Mouse (Mus musculus): ENCODE results near the gene Aldh3b3. TPM values are rescaled to one million over a fixed set of nuclear protein-coding genes. Genes with fewer than 3 reads are reported as not detected.

The Aldh3b3 gene
- 0.05 TPM in 1 of 2 replicates, not detected in the other for polyA plus RNA-seq (2012; rRNA removed)

GRCm38 (mm10) chr19:3958470-3958869 lies at the start of gene Aldh3b3:
Gene Aldh3b3 (plus strand): TSS chr19:3958645.

GRCm38 (mm10) chr19:3912337-3913204 lies 45.9 kb upstream of the Aldh3b3 start, which contains the start of gene Ndufs8:
Gene Ndufs8 (minus strand): TSS chr19:3912774.

GRCm38 (mm10) chr19:3929211-3929941 lies 29.1 kb upstream of the Aldh3b3 start, which contains the start of gene Aldh3b1:
Gene Aldh3b1 (minus strand): TSS chr19:3929808.

GRCm38 (mm10) chr19:3935032-3935895 lies 23.2 kb upstream of the Aldh3b3 start, which contains the start of gene Unc93b1:
Gene Unc93b1 (plus strand): TSS chr19:3935186.

GRCm38 (mm10) chr19:3972229-3972628 lies 13.8 kb downstream of the Aldh3b3 start, which contains the start of gene Aldh3b2:
Gene Aldh3b2 (plus strand): TSS chr19:3972328.

GRCm38 (mm10) chr19:3986334-3986733 lies 27.9 kb downstream of the Aldh3b3 start, which contains the start of gene Acy3:
Gene Acy3 (plus strand): TSS chr19:3986570.

GRCm38 (mm10) chr19:3992416-3992815 lies 34.0 kb downstream of the Aldh3b3 start, which contains the start of gene Tbx10:
Gene Tbx10 (plus strand): TSS chr19:3992752.

GRCm38 (mm10) chr19:4000119-4000900 lies 41.9 kb downstream of the Aldh3b3 start, which contains the start of the genes Nudt8 and Gm49405:
Gene Nudt8 (plus strand): TSS chr19:4000580.
Gene Gm49405 (plus strand): TSS chr19:4000626.

GRCm38 (mm10) chr19:4003112-4003511 lies 44.7 kb downstream of the Aldh3b3 start, which contains the start of gene Doc2g:
Gene Doc2g (plus strand): TSS chr19:4003313.

GRCm38 (mm10) chr19:4012432-4013022 lies 54.1 kb downstream of the Aldh3b3 start, which contains the start of gene Ndufv1:
Gene Ndufv1 (minus strand): TSS chr19:4012806.

Other genes starting within 250 kb of the Aldh3b3 start
- 50.3 and 52.3 TPM in 2 replicates for gene Kmt5b, start 191.2 kb upstream of the Aldh3b3 start, polyA plus RNA-seq (2012; rRNA removed)
- gene Chka, start 106.9 kb upstream of the Aldh3b3 start, polyA plus RNA-seq (2012; rRNA removed): 83.3 and 86.1 TPM in 2 replicates
- 48.5 and 61.6 TPM in 2 replicates for gene Tcirg1, start 51.5 kb upstream of the Aldh3b3 start, polyA plus RNA-seq (2012; rRNA removed)
- gene Ndufs8, start 45.9 kb upstream of the Aldh3b3 start, polyA plus RNA-seq (2012; rRNA removed): 173 and 186 TPM in 2 replicates
- gene Aldh3b1, start 28.8 kb upstream of the Aldh3b3 start, polyA plus RNA-seq (2012; rRNA removed): 1.7 and 1.8 TPM in 2 replicates
- gene Unc93b1, start 23.5 kb upstream of the Aldh3b3 start, polyA plus RNA-seq (2012; rRNA removed): 14.5 and 15.1 TPM in 2 replicates
- 0.32 and 1.8 TPM in 2 replicates for gene Aldh3b2, start 13.7 kb downstream of the Aldh3b3 start, polyA plus RNA-seq (2012; rRNA removed)
- 2.3 and 3.3 TPM in 2 replicates for gene Acy3, start 27.9 kb downstream of the Aldh3b3 start, polyA plus RNA-seq (2012; rRNA removed)
- gene Tbx10, start 34.1 kb downstream of the Aldh3b3 start, polyA plus RNA-seq (2012; rRNA removed): 0.05 and 0.21 TPM in 2 replicates
- 14.7 and 17.5 TPM in 2 replicates for gene Nudt8, start 41.9 kb downstream of the Aldh3b3 start, polyA plus RNA-seq (2012; rRNA removed)
- 9.0 and 9.6 TPM in 2 replicates for gene Gm49405, start 42.0 kb downstream of the Aldh3b3 start, polyA plus RNA-seq (2012; rRNA removed)
- gene Doc2g, start 44.7 kb downstream of the Aldh3b3 start, polyA plus RNA-seq (2012; rRNA removed): 23.9 and 25.6 TPM in 2 replicates
- 172 and 187 TPM in 2 replicates for gene Ndufv1, start 54.2 kb downstream of the Aldh3b3 start, polyA plus RNA-seq (2012; rRNA removed)
- 226 and 263 TPM in 2 replicates for gene Gstp1, start 79.3 kb downstream of the Aldh3b3 start, polyA plus RNA-seq (2012; rRNA removed)
- 1.2 and 5.2 TPM in 2 replicates for gene Gstp2, start 87.4 kb downstream of the Aldh3b3 start, polyA plus RNA-seq (2012; rRNA removed)
- 0.38 TPM in 1 of 2 replicates, not detected in the other for gene Gstp3, start 100.9 kb downstream of the Aldh3b3 start, polyA plus RNA-seq (2012; rRNA removed)
- gene Cabp2, start 122.9 kb downstream of the Aldh3b3 start, polyA plus RNA-seq (2012; rRNA removed): not detected in 2 replicates
- gene Cdk2ap2, start 138.5 kb downstream of the Aldh3b3 start, polyA plus RNA-seq (2012; rRNA removed): 51.1 and 56.1 TPM in 2 replicates
- gene Pitpnm1, start 141.4 kb downstream of the Aldh3b3 start, polyA plus RNA-seq (2012; rRNA removed): 112 and 116 TPM in 2 replicates
- 122 and 129 TPM in 2 replicates for gene Aip, start 167.2 kb downstream of the Aldh3b3 start, polyA plus RNA-seq (2012; rRNA removed)
- gene Gpr152, start 181.1 kb downstream of the Aldh3b3 start, polyA plus RNA-seq (2012; rRNA removed): 0.05 and 0.06 TPM in 2 replicates
- 0.03 and 0.05 TPM in 2 replicates for gene Cabp4, start 185.4 kb downstream of the Aldh3b3 start, polyA plus RNA-seq (2012; rRNA removed)
- 245 and 266 TPM in 2 replicates for gene Coro1b, start 190.0 kb downstream of the Aldh3b3 start, polyA plus RNA-seq (2012; rRNA removed)
- gene Ptprcap, start 195.0 kb downstream of the Aldh3b3 start, polyA plus RNA-seq (2012; rRNA removed): 1.6 and 2.9 TPM in 2 replicates
- gene Rps6kb2, start 204.7 kb downstream of the Aldh3b3 start, polyA plus RNA-seq (2012; rRNA removed): 75.7 and 77.5 TPM in 2 replicates
- gene Carns1, start 216.8 kb downstream of the Aldh3b3 start, polyA plus RNA-seq (2012; rRNA removed): 3.6 and 4.1 TPM in 2 replicates
- 2.0 and 3.4 TPM in 2 replicates for gene Tbc1d10c, start 232.6 kb downstream of the Aldh3b3 start, polyA plus RNA-seq (2012; rRNA removed)
- 403 and 409 TPM in 2 replicates for gene Ppp1ca, start 233.4 kb downstream of the Aldh3b3 start, polyA plus RNA-seq (2012; rRNA removed)
- 39.4 and 40.6 TPM in 2 replicates for gene Rad9a, start 243.0 kb downstream of the Aldh3b3 start, polyA plus RNA-seq (2012; rRNA removed)

Measured in central nervous system, embryonic 14 days (tissue).